Mouse (Mus musculus): ENCODE data around the gene Ptpro. TPM values are rescaled to one million over a fixed set of nuclear protein-coding genes. Genes with fewer than 3 reads are reported as not detected.

The Ptpro gene
- total RNA-seq, 2 experiments from 2014 or later, result 43.6 to 45.4 TPM

DNA sequence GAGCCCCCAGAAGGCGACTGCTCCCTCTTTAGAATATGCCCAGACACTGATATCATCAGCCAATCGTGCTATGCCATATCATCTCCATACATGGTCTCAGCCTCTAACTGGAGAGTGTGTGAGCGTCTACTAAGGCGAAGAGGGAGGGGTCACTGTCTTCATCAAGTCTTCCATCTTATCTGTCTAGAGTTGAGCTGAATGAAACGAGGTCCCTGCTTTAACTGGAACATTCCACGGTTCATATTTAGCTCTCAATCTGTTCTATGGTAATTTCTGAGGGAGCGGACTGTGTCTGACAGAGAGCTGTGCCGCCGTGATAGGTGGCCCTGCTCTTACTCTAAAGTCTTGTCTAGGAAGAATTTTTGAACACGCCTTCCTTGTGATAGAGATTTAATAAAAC, 16.5 kb downstream of the Ptpro start:
- Histone ChIP-seq H3K27ac (no peak overlapping the region), H3K4me3 (no peak overlapping the region)
- no peak for TF ChIP-seq CTCF (conservative IDR thresholded peaks at IDR 0.05)
- no peak for DNase-seq (ENCODE audit: low spot score in 2 of 2)

- Histone ChIP-seq H3K4me3 (no peak overlapping the region), H3K27ac (no peak overlapping the region)
- peak; percentile 46 to 64 for DNase-seq (ENCODE audit: low spot score in 2 of 2)
- no peak for TF ChIP-seq CTCF (conservative IDR thresholded peaks at IDR 0.05)
These were observed 20.4 kb downstream of the Ptpro start for GRCm38 (mm10) chr6:137272513-137272912.

- DNase-seq (ENCODE audit: low spot score in 2 of 2), result no peak
- Histone ChIP-seq H3K27ac (no peak overlapping the region), H3K4me3 (no peak overlapping the region)
- TF ChIP-seq CTCF (conservative IDR thresholded peaks at IDR 0.05), result no peak
These were observed 25.5 kb downstream of the Ptpro start for GRCm38 (mm10) chr6:137277587-137277994.

- 0 out of 2 replicates have a peak, but pooled peaks have one; percentile 6 for TF ChIP-seq CTCF (conservative IDR thresholded peaks at IDR 0.05)
- Histone ChIP-seq H3K4me3 (no peak overlapping the region), H3K27ac (no peak overlapping the region)
- DNase-seq (ENCODE audit: low spot score in 2 of 2), result no peak
These were observed 27.5 kb downstream of the Ptpro start for GRCm38 (mm10) chr6:137279576-137279975.

GRCm38 (mm10) chr6:137281541-137282049, 29.5 kb downstream of the Ptpro start:
- no peak for TF ChIP-seq CTCF (conservative IDR thresholded peaks at IDR 0.05)
- H3K4me3 ChIP-seq, result no peak overlapping the region
- peak in 1 of 2 experiments; percentile 63 for DNase-seq (ENCODE audit: low spot score in 2 of 2)
- H3K27ac ChIP-seq, result peak overlapping the region; percentile 46

DNA sequence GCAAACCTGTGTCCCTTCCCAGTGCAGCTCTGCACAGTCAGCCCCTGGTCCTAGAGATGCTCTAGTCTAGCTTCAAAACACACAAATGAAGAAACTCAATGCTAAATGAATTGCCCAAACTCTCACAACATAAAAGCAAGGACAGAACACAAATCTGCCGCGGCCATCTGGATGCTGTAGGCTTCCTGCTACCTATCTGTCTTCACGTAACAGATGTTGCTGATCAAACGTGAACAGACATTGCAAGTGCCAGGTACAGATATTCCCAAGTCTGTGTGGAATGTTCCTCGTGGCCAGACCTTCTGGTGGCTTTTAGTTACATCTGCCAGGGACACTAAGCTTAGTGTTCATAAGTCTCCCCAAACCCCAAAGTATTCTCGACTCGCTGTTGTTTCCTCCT, 29.9 kb downstream of the Ptpro start:
- peak overlapping the region; percentile 46 for H3K27ac ChIP-seq
- DNase-seq (ENCODE audit: low spot score in 2 of 2), result no peak
- no peak for TF ChIP-seq CTCF (conservative IDR thresholded peaks at IDR 0.05)
- no peak overlapping the region for H3K4me3 ChIP-seq

GRCm38 (mm10) chr6:137286376-137286775, 34.3 kb downstream of the Ptpro start:
- Histone ChIP-seq H3K27ac (peak overlapping the region; percentile 76), H3K4me3 (no peak overlapping the region)
- DNase-seq (ENCODE audit: low spot score in 2 of 2), result peak in 1 of 2 experiments; percentile 15
- no peak for TF ChIP-seq CTCF (conservative IDR thresholded peaks at IDR 0.05)

- no peak for DNase-seq (ENCODE audit: low spot score in 2 of 2)
- H3K27ac ChIP-seq, result no peak overlapping the region
- no peak overlapping the region for H3K4me3 ChIP-seq
- TF ChIP-seq CTCF (conservative IDR thresholded peaks at IDR 0.05), result no peak
These were observed 35.7 kb downstream of the Ptpro start for GRCm38 (mm10) chr6:137287788-137288187.

- no peak for DNase-seq (ENCODE audit: low spot score in 2 of 2)
- Histone ChIP-seq H3K4me3 (no peak overlapping the region), H3K27ac (no peak overlapping the region)
- no peak for TF ChIP-seq CTCF (conservative IDR thresholded peaks at IDR 0.05)
These were observed 36.1 kb downstream of the Ptpro start for GRCm38 (mm10) chr6:137288264-137288663.

- no peak overlapping the region for H3K27ac ChIP-seq
- H3K4me3 ChIP-seq, result no peak overlapping the region
- TF ChIP-seq CTCF (conservative IDR thresholded peaks at IDR 0.05), result no peak
- DNase-seq (ENCODE audit: low spot score in 2 of 2), result no peak
These were observed 40.3 kb downstream of the Ptpro start for GRCm38 (mm10) chr6:137292421-137292820.

DNA sequence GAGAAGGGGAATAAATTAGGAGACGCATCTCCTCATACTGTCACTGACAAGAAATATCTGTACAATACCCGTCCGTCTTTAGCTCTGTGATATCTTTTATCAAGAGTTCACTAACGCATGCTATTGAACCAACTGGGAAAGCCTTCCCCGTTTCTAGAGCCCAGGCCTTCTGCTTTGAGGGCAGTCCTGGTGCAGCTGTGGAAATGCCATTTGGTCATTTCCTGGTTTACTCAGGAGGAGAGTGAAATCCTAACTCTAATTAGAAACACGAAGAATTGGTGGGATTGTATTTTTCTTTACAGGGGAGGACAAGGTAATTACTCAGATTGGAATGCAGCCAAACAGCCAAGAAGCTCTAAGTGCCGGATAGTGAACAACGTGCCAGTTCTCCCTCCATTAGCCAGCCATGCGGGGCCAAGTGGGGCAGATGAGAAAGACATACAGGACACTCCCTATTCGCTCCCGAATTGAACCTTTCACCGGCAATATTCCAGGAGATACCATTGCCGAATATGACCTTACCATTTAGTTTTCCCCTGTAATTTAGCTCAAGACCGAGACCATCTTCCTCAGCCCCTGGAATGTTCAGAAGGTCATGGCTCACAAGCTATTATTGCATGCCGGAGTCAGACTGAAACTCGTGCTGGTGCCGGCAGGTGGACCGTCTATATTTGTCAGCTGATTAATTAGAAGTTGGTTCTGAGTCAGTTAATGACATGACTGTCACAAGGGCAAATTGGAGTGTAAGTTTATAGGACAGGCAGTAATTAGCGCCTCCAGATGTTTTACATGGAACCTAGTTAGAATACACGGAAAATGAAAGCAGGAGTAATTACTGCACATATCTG, 43.1 kb downstream of the Ptpro start:
- no peak overlapping the region for H3K27ac ChIP-seq
- H3K4me3 ChIP-seq, result no peak overlapping the region
- DNase-seq (ENCODE audit: low spot score in 2 of 2), result no peak
- no peak for TF ChIP-seq CTCF (conservative IDR thresholded peaks at IDR 0.05)

DNA sequence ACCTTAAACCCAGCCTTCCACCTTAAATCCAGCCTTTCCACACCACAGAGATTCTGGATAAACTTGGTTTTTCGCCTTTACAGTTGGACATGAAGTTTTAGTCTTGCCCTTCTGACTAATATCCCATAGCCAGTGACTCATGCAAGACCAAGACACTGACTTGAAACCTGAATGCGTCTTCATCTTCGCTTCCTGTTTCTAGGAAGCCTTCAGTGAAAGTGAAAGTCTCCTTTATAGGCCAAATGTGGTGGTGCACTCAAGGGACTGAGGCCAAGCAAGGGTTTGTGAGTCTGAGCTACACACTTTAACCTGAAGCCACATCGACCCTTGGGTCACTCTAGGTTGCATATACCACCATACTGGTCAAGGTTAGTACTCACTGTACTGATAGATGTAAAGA, 50.4 kb downstream of the Ptpro start:
- no peak for DNase-seq (ENCODE audit: low spot score in 2 of 2)
- H3K4me3 ChIP-seq, result no peak overlapping the region
- no peak for TF ChIP-seq CTCF (conservative IDR thresholded peaks at IDR 0.05)
- no peak overlapping the region for H3K27ac ChIP-seq

- no peak overlapping the region for H3K27ac ChIP-seq
- no peak for DNase-seq (ENCODE audit: low spot score in 2 of 2)
- H3K4me3 ChIP-seq, result no peak overlapping the region
- TF ChIP-seq CTCF (conservative IDR thresholded peaks at IDR 0.05), result no peak
These were observed 51.7 kb downstream of the Ptpro start for GRCm38 (mm10) chr6:137303824-137304223.

DNA sequence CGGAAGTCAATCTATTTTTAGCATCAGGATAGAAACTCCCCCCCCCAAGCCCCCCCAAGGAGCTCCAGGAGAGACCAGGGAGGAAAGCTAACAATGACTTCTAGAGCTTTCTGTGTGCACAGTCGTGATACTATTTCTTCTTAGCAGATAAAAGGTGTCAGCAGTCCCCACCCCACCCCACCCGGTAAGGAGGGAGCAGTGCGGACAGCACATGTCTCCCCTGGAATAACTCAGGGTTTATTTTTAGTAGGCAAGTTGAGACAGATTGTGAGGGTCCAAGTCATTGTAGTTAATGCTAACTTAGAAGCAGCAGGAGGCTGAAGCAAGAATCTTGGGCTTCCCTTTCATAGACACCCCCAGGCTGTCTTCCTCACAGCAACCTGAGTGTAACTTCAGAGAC, 63.1 kb downstream of the Ptpro start:
- no peak for DNase-seq (ENCODE audit: low spot score in 2 of 2)
- H3K27ac ChIP-seq, result no peak overlapping the region
- no peak overlapping the region for H3K4me3 ChIP-seq
- no peak for TF ChIP-seq CTCF (conservative IDR thresholded peaks at IDR 0.05)
